21 mouse cellular contexts compared by ENCODE assay signal in genomic region chr4:86721856-86722358, GRCm38 (mm10). TPM values are rescaled to one million over a fixed set of nuclear protein-coding genes. Genes with fewer than 3 reads are reported as not detected.
DNase-seq lines count a peak whose midpoint lies in the region; ATAC-seq and TF ChIP-seq lines count a peak whose summit lies in the region.
"Had no signal": no experiment of that assay in that cellular context is flagged by ENCODE, and none has a peak within 500 bp of the region (broad histone marks: within the 10 kb centered on the region; RNA-seq: fewer than 3 reads in every experiment).

No protein-coding gene starts in this region.

- H3K9me3 ChIP-seq in intestine, postnatal 0 days (ENCODE audit: control insufficient read depth) = no peaks in the 10 kb centered on the region
- no peaks in the 10 kb centered on the region for H3K9me3 ChIP-seq in intestine, embryonic 15.5 days
- no peaks in the 10 kb centered on the region; the same call in 1 of the 2 replicates for H3K9me3 ChIP-seq in stomach, embryonic 16.5 days (replicated peaks; ENCODE audit: control insufficient read depth, low read length)
- no peaks in the 10 kb centered on the region for H3K9me3 ChIP-seq in forebrain, embryonic 10.5 days
- H3K9me3 ChIP-seq: hindbrain, embryonic 13.5 days; liver, embryonic 13.5 days; lung, embryonic 15.5 days; stomach, embryonic 15.5 days had no signal

- intact Hi-C loops in left cerebral cortex, postnatal 14 days (cut with DNase I) = no loop called here

- 28% methylated on average over 8 of the region's 8 CpGs for whole genome bisulfite sequencing in intestine, postnatal 0 days
- WGBS in intestine, embryonic 15.5 days = 39% methylated on average over 8 of the region's 8 CpGs
- 39% methylated on average over 8 of the region's 8 CpGs for WGBS in stomach, embryonic 16.5 days
- WGBS in forebrain, embryonic 10.5 days = 87% methylated on average over 8 of the region's 8 CpGs

- H3K4me1 ChIP-seq in intestine, postnatal 0 days (replicated peaks; ENCODE audit: control insufficient read depth, insufficient read depth, low read length) = 0 out of 2 replicates have a peak, but pooled peaks cover 7% of the 10 kb centered on the region
- peaks cover 2% of the 10 kb centered on the region; the same call in 1 of the 2 replicates for H3K4me1 ChIP-seq in intestine, embryonic 15.5 days (replicated peaks)
- peaks cover 14% of the 10 kb centered on the region for H3K4me1 ChIP-seq in stomach, embryonic 16.5 days (ENCODE audit: control insufficient read depth, insufficient read depth, low read length)
- H3K4me1 ChIP-seq in forebrain, embryonic 10.5 days = no peaks in the 10 kb centered on the region
- H3K4me1 ChIP-seq: hindbrain, embryonic 13.5 days; stomach, embryonic 15.5 days had no signal

- H3K9ac ChIP-seq in intestine, postnatal 0 days (ENCODE audit: low read depth, low read length) = no peak overlapping the region
- H3K9ac ChIP-seq in intestine, embryonic 15.5 days = no peak overlapping the region
- no peak overlapping the region for H3K9ac ChIP-seq in stomach, embryonic 16.5 days (ENCODE audit: low read length)
- H3K9ac ChIP-seq: forebrain, postnatal 0 days; hindbrain, embryonic 13.5 days; liver, embryonic 13.5 days; lung, embryonic 15.5 days; stomach, embryonic 15.5 days had no signal

- no peak overlapping the region for H3K4me3 ChIP-seq in intestine, postnatal 0 days (ENCODE audit: low read depth, low read length)
- H3K4me3 ChIP-seq in intestine, embryonic 15.5 days (replicated peaks) = no peak overlapping the region
- H3K4me3 ChIP-seq in stomach, embryonic 16.5 days (replicated peaks; ENCODE audit: low read length) = no peak overlapping the region
- no peak overlapping the region for H3K4me3 ChIP-seq in forebrain, embryonic 10.5 days
- H3K4me3 ChIP-seq: heart, adult 2 months; hindbrain, embryonic 13.5 days; liver, embryonic 13.5 days; lung, embryonic 15.5 days; stomach, embryonic 15.5 days had no signal

- peak; percentile 16 for DNase-seq in thymus, postnatal 25 days
- no peak for DNase-seq in thymus, adult 18-20 months
- DNase-seq in left cerebral cortex, postnatal 14 days (ENCODE audit: low spot score in 2 of 2) = no peak
- no peak for DNase-seq in forebrain, embryonic 10.5 days (ENCODE audit: extremely low spot score, low spot score)
- DNase-seq: adrenal gland, postnatal 36 days; cerebellum, postnatal 10 days; forebrain, postnatal 0 days; gastrocnemius, postnatal 36 days; heart, adult 2 months; kidney, postnatal 4 days; liver, embryonic 13.5 days had no signal

- H3K4me2 ChIP-seq in intestine, postnatal 0 days (replicated peaks; ENCODE audit: low read depth) = peak overlapping the region; percentile 22; the same call in 1 of the 2 replicates
- H3K4me2 ChIP-seq in intestine, embryonic 15.5 days (replicated peaks) = no peak overlapping the region
- no peak overlapping the region for H3K4me2 ChIP-seq in stomach, embryonic 16.5 days (ENCODE audit: low read depth, low read length)
- H3K4me2 ChIP-seq: hindbrain, embryonic 13.5 days; liver, embryonic 13.5 days; lung, embryonic 15.5 days; midbrain, embryonic 11.5 days; stomach, embryonic 15.5 days had no signal

- H3K27me3 ChIP-seq in intestine, postnatal 0 days (replicated peaks; ENCODE audit: control insufficient read depth, insufficient read depth, low read length) = no peaks in the 10 kb centered on the region
- H3K27me3 ChIP-seq in intestine, embryonic 15.5 days (replicated peaks) = no peaks in the 10 kb centered on the region
- H3K27me3 ChIP-seq in stomach, embryonic 16.5 days (ENCODE audit: control insufficient read depth, insufficient read depth, low read length) = no peaks in the 10 kb centered on the region
- H3K27me3 ChIP-seq in forebrain, embryonic 10.5 days (ENCODE audit: poor library complexity, severe bottlenecking) = no peaks in the 10 kb centered on the region
- H3K27me3 ChIP-seq: hindbrain, embryonic 13.5 days; liver, embryonic 13.5 days; lung, embryonic 15.5 days; stomach, embryonic 15.5 days had no signal

- no peak for TF ChIP-seq CTCF in intestine, postnatal 0 days (IDR thresholded peaks at IDR 0.05; ENCODE audit: low read depth)

- 0 out of 2 replicates have a peak, but pooled peaks have one; percentile 12 for ATAC-seq in intestine, postnatal 0 days
- no peak for ATAC-seq in intestine, embryonic 15.5 days
- peak; percentile 77 for ATAC-seq in inflammation-experienced regulatory T-cells, adult 6 months
- no peak for ATAC-seq in stomach, embryonic 16.5 days (ENCODE audit: insufficient read depth, low FRiP score)
- ATAC-seq: forebrain, postnatal 0 days; intestine, embryonic 16.5 days had no signal

- no peak overlapping the region for H3K27ac ChIP-seq in intestine, postnatal 0 days (ENCODE audit: low read depth, low read length)
- no peak overlapping the region for H3K27ac ChIP-seq in intestine, embryonic 15.5 days
- 0 out of 2 replicates have a peak overlapping the region, but pooled peaks have one; percentile 38 for H3K27ac ChIP-seq in stomach, embryonic 16.5 days (ENCODE audit: low read length)
- no peak overlapping the region for H3K27ac ChIP-seq in forebrain, embryonic 10.5 days
- H3K27ac ChIP-seq: heart, adult 2 months; hindbrain, embryonic 13.5 days; liver, embryonic 13.5 days; lung, embryonic 15.5 days; macrophage; stomach, embryonic 15.5 days had no signal

- H3K36me3 ChIP-seq in intestine, postnatal 0 days (ENCODE audit: control insufficient read depth, insufficient read depth) = no peaks in the 10 kb centered on the region
- no peaks in the 10 kb centered on the region for H3K36me3 ChIP-seq in intestine, embryonic 15.5 days
- H3K36me3 ChIP-seq in stomach, embryonic 16.5 days (ENCODE audit: control insufficient read depth, insufficient read depth, low read length) = no peaks in the 10 kb centered on the region
- H3K36me3 ChIP-seq in forebrain, embryonic 10.5 days (replicated peaks) = no peaks in the 10 kb centered on the region
- H3K36me3 ChIP-seq: hindbrain, embryonic 13.5 days; liver, embryonic 13.5 days; lung, embryonic 15.5 days; stomach, embryonic 15.5 days had no signal

RNA-seq across cellular contexts. Expression of gene Dennd4c, which starts 26.4 kb away (rescaled TPM):
- 3.2 and 3.8 TPM in 2 replicates for polyA plus RNA-seq in intestine, postnatal 0 days (2015; fragmentation: Nextera tagmentation; extraction: Ambion mirVana)
- polyA plus RNA-seq in intestine, embryonic 15.5 days (2015; fragmentation: Nextera tagmentation; extraction: Ambion mirVana) = 4.7 and 5.8 TPM in 2 replicates
- polyA plus RNA-seq in inflammation-experienced regulatory T-cells, adult 6 months (2017; shearing (Covaris generic)) = 1 to 10 TPM; 6.6 to 9.9 (median 8.8) TPM
- polyA plus RNA-seq in stomach, embryonic 16.5 days (2015; fragmentation: Nextera tagmentation; extraction: Ambion mirVana) = 6.9 and 9.0 TPM in 2 replicates
- total RNA-seq in left cerebral cortex, postnatal 14 days (2021) = 10 to 100 TPM; 11.4 to 13.0 TPM
- polyA plus RNA-seq in forebrain, embryonic 10.5 days (2016; fragmentation: Nextera tagmentation; extraction: Ambion mirVana) = 6.2 and 6.4 TPM in 2 replicates

RNA-seq across cellular contexts. Expression of gene Plin2, which starts 52.0 kb away (rescaled TPM):
- 500 and 531 TPM in 2 replicates for polyA plus RNA-seq in intestine, postnatal 0 days (2015; fragmentation: Nextera tagmentation; extraction: Ambion mirVana)
- polyA plus RNA-seq in intestine, embryonic 15.5 days (2015; fragmentation: Nextera tagmentation; extraction: Ambion mirVana) = 144 and 164 TPM in 2 replicates
- 10 to 100 TPM; 21.1 to 33.4 (median 21.3) TPM for polyA plus RNA-seq in inflammation-experienced regulatory T-cells, adult 6 months (2017; shearing (Covaris generic))
- polyA plus RNA-seq in stomach, embryonic 16.5 days (2015; fragmentation: Nextera tagmentation; extraction: Ambion mirVana) = 82.0 and 83.5 TPM in 2 replicates
- 10 to 100 TPM in 1 of 2 experiments, 1 to 10 TPM in 1; 9.8 to 12.5 TPM for total RNA-seq in left cerebral cortex, postnatal 14 days (2021)
- polyA plus RNA-seq in forebrain, embryonic 10.5 days (2016; fragmentation: Nextera tagmentation; extraction: Ambion mirVana) = 72.9 and 73.7 TPM in 2 replicates

Comparison
In these comparisons a context has a peak if more than half of its experiments do, and no peak if none do; other contexts are left out.
1. ATAC-seq: peak in intestine, postnatal 0 days (single experiment) and inflammation-experienced regulatory T-cells, adult 6 months (single experiment); none in intestine, embryonic 15.5 days (single experiment) and stomach, embryonic 16.5 days (single experiment).